Mouse (Mus musculus) thymus, postnatal 4 days (tissue): ENCODE data around the gene Slfn2.
"Not testable (repeated sequence)": the region's sequence is repeated elsewhere in the genome, so short reads cannot be mapped to it uniquely, and the experiment has no call there.

Experiments
- DNase-seq: peaks from one replicate; pipeline ENCODE4 v3.0.0; 2021

Gene Slfn2

DNA sequence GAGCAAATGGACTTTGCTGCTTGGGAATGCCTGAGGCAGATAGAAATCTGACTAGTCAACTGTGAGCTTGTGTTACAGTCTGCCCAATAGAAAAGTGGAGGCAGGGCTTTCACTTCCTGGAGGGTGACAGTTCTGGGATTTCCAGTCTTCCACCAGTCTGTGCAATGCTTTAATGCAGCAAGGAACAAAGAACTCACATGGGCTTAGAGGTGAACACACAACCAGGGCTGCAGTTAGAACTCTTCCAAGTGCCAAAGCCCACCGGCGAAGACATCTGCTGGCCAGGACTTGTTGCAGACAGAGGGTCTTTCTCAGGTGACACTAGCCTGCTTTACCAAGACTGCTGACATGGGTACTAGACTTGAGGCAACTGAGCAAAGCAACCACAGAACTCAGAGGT is at the start of gene Slfn2:
TSS of gene Slfn2 (plus strand) at position 167 of the 400 bp plus-strand sequence.
- peak; percentile 59 for DNase-seq

DNA sequence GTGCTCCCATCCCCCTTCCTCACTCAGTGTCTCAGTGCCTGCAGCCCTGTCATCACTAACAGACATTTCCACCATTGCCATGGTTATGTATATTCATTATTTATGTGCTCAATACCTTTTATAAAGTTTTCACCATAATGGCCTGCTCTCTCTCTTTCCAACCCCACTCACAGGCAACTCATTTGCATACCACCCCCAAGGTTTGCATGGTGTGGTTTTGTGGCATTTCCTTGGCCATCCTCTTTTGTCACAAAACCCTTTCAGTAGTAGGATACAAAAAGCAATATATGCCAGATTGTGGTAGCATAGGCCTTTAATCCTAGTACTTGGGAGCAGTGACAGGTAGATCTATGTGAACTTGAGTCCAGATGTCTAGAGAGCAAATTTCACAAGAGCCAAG is 48.8 kb upstream of the Slfn2 start:
- no peak for DNase-seq

DNA sequence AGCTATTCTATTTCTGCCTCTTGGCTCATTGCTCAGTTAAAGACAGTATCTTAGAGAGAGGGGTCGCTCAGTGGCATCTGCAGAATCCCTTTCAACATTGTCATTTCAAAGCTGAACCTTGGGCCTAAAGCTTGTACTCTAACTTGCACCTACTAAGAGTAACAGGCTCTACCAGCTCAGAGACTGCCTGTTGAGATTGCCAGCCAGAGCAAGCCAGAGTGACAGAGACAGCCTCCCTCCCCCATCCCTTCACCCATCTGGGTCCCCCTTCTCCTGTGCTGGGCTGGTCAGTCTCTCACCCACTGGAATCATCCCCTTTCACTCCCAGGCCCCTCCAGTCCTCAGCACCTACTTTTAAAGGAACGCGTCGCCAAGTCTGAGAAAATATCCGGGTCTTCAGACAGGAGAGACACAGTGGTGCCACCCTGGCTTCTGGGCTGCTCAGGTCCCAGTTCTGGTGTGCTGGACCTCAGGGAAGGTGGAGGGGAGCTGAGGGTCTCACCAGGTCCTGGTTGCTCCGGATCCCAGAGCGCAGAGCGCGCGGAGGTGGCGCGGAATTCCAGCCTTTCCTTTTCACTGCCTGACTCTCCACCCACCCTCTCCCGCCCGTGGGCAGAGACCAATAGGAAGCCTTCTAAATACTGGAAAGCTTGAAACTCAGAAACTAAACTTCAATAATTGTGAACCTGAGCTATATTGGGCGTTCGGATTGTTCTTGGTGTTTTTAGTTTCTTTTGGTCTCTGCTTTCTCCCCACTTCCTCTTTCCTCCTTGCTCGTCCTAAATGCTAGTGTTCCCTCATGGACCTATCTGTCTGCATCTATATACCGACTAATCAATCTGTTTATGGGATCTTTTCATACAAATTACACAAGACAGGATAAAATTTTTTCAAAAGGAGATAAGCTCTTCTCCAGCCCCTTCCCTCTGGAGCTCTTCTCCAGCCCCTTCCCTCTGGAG is 45.1 kb upstream of the Slfn2 start:
- peak; percentile 30 for DNase-seq

DNA sequence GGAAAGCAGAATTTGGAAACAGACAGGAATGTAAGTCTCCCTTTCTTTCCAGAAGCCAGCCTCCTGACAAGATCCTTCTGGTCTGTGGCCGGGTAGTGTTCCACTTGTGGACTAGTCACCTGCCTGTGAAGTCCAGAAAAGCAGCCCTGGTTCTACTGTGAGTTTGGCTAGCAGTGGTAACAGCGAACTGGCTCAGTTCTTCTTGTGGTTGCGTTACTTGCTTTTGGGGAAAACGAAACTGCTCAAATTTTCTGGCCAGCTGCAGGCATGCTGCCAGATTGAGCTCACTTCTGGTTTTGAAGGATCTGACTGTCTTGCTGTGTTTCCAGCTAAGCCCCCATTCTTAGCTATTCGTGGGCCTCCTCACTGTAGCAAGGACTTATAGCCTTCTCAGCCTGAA is 44.3 kb upstream of the Slfn2 start, which contains the start of gene Slfn8:
TSS of gene Slfn8 (minus strand) at position 190 of the 400 bp plus-strand sequence.
- peak; percentile 51 for DNase-seq

DNA sequence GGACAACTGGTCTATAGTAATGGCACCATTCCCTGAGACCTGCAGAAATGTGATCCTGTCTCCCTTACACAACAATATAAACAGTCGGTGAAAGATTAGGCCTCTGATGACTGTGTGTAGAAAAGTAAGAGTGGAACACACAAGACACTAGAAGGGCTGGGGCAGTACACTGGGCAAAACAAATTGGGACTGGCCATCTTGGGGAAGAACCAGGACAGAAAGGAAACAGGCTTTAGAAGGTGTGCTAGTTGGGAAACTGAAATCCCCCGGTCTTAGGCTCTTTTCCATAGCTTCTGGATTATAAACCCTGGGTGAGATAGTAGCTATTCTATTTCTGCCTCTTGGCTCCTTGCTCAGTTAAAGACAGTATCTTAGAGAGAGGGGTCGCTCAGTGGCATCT is 26.2 kb upstream of the Slfn2 start:
- DNase-seq, result not testable (repeated sequence)

DNA sequence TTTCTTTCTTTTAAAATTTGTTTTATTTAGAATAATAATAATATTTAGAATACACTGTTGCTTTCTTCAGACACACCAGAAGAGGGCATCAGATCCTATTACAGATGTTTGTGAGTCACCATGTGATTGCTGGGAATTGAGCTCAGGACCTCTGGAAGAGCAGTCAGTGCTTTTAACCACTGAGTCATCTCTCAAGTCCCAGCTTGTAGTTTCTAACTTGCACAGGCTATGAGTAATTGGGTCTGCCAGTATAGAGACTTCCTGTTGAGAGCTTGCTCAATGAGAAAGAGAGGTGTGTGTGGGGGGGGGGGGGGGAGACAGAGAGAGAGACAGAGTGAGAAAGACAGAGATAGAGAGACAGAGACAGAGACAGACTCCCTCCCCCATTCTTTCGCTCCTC is 25.8 kb upstream of the Slfn2 start:
- no peak for DNase-seq

DNA sequence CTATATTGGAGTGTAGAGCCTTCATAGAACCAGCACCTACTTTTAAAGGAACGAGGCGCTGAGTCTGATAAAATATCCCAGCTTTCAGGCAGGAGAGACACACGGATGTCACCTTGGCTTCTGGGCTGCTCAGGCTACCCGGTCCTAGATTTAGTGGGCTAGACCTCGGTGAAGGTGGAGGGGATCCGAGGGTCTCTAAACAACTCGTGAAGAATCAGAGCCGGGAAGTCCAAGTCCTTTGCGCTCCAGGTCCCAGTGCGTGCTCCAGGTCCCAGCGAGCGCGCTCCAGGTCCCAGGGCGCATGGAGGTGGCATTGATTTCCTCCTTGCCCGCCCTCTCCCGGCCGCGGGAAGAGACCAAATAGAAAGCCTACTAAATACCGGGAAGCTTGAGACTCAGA is 25.1 kb upstream of the Slfn2 start:
- DNase-seq, result peak; percentile 46

DNA sequence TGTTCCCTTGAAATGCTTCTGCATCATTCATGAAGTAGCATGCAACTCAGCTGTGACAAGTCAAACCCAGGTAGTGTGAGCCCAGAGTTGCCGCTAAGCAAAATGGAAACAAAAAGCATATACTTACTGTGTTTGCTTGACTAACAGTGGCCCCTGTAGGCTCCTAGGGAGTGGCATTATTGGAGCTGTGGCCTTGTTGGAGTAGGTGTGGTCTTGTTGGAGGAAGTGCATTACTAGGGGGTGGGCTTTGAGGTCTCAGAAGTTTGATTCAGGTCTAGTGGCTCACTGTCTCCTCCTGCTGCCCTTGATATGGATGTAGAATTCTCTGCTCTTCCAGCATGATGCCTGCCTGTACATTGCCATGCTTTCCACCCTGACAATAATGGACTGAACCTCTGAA is 24.6 kb upstream of the Slfn2 start:
- peak; percentile 57 for DNase-seq

DNA sequence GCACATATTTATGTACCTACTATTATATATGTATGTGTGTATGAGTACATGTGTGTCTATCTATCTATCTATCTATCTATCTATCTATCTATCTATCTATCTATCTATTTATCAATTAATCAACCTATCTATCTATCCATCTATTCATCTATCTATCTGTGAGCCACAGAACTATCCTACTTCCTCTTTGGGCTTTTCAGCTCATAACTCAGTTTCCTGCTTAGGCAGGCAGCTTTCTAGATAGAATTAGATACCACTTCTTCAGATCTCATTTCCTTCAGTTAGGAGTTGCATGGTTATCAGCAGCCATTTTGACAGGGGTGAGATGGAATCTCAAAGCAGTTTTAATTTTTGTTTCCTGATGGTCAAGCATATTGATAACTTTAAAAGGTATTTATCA is 23.9 kb upstream of the Slfn2 start:
- DNase-seq, result no peak

DNA sequence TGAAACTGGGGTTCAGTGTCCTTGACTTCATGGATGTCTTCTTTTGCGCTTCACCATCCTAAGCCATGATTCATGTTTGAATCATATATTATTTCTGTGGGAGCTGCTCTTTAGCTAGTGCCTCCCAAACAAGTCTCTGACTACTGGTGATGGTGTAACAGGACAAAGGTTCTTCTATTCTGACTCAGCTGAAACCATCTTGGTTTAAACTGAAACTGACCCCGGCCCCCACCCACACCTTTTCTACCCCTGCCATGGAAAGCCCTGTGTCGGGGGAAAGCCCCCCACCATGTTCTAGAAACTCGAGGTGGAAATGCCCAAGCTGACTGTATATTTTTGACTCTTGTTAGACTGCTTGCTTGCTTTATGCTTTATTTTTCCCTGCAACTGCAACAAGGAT is 21.0 kb upstream of the Slfn2 start:
- DNase-seq, result no peak

DNA sequence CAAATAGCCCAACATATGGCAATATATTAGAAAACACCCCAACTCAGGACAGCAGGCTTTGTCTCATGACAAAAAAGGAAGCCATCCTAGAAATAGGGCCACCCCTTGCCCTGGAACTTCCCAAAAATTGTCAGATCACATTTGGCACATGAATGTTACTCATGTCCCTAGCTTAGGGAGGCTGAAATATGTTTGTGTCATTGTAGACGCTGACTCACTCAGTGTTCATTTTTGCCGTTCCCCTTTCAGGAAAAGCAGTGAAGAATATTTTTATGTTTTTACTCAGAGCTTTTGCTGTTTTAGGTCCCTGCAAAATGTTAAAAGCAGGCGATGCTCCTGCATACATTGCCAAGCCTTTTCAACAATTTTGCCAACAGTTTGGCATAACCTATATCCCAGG is 19.3 kb upstream of the Slfn2 start:
- DNase-seq, result no peak

DNA sequence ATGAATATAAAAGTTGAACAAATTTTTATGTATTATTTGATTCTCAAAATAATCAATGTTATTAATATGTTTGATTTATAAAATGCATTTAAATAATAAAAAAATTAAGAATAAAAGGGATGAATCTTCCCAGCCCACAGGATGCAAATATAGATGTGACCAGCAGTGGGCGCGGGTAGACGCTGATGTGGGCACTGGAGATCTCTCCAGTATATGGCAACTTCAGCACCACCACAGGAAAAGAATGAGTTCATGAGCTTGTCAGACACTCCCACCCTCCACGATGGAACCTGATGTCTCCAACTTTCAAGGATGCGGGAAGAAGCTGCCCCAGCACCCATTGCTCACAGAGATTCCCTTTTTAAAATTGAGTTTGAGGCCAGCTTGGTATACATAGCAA is 7.0 kb upstream of the Slfn2 start:
- peak; percentile 86 for DNase-seq

DNA sequence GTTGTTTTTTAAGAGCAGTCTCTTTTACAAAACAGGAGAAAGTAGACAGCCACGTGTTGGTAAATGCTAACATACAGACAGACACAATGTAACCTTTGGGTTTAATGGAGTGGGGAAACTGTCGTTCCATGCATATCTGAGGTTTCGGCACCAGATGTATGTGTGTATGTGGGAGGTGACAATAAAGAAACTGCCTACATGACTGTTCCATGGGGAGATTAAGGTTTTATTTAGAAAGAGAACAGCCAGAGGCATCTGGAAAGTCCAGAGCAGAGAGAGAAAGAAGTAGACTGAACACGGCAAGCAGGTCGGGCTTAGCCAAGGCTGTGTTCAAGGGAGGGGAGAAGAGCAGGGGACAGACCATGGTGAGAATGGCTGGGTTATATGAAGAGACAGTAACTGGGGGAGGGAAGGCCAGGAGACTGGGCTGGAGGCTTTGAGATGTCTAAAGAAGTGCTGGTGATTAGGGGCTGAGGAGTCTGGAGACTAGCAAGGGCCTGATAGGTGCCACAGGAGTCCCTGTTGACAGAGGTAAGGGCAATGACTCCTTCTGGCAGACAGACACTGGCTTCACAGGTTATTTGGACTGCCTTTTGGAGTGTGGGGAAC is 4.4 kb upstream of the Slfn2 start:
- DNase-seq, result no peak

DNA sequence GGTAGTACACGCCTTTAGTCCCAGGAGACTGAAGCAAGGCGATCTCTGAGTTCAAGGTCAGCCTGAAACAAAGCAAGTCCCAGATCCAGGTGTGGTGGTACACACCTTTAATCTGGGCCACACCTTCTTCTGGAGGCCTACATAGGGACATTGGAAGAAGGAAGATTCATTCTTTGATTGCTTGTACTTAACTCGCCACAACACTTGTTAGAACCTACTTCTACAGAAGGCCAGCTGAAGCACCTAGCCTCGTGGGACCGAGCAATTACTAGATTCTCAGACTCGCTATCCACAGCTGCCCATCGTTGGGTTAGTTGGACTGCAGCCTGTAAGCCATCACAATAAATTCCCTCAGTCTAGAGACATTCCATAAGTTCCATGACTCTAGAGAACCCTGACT is 3.1 kb upstream of the Slfn2 start:
- DNase-seq, result no peak

DNA sequence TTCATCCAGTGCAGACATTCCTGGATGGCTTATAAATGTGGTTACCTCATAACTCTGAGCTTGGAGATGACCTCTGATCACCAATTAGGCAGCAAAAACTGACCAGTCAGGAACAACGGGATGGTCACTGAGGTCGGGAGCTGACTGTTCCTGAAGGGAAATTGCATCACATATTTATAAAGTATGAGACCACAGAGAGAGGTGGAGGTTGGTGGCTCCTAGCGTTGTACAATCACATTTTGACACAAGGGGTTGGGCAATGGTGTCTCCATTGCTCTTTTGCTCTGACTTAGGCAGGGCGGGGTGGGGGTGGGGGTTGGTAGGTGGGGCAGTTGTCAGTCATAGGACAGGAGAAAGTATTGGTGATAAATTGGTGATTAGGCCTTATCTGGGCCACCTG is 1.8 kb upstream of the Slfn2 start:
- no peak for DNase-seq

DNA sequence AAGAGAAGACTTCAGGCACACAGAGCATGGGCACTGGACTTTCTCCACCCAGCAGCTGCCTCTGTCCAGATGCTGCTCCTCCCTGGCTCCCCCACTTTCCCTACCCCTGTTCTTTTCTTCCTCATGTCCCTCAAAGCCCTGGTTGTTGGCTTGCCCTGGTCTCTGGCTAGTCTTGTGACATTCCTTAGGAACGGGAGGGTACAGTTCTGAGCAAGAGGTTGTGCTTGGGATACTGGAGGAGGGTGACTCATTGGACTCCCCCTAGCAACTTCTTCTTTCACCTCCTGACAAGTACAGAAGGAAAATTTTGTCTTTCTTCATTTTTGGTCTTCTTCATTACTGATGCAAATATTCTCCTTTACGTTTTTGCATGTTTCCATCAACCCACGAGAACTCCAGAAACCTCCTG is 967 bp upstream of the Slfn2 start:
- DNase-seq, result peak; percentile 17

DNA sequence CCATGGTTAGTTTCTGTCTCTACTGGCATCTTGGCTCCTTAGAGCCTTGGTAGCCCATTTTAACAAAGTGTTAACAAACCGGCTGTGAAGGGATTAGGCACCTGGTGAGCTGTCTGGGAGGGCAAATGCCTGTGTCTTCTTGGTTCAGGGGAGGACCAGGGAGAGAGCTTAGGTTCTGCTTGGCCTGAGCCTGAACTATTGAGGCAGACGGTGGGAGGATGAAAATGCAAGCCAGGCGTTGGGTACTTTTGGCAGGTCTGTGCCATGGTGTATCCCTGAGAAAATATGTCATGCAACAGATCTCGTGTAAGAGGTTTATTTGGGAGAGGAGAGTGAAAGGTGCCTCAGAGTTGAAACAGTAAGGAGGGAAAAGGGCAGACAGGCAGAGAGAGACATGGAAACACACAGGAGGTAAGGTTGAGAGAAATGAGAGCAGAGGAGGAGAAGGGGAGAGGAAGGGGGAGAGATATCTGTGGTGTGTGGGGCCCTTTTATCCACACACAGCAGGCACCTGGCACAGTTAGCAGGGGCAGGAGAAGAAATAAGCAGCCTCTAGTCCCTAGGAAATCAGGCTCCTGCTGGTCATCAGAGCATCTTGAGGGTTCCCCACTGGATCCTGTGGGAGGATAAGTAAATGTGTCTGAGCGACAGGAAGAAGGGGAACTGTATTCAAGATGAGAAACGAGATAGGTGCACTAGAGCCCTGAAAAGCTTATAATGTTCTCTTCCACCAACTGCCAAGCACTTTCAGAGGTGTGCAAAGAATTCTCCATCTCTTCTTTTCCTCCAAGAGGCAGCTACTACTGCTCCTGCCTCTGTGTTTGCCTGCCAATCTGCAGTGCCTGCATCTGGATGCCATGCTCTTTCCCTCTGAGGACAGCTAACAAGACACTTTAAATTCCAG is 781 bp downstream of the Slfn2 start:
- DNase-seq, result peak; percentile 60

DNA sequence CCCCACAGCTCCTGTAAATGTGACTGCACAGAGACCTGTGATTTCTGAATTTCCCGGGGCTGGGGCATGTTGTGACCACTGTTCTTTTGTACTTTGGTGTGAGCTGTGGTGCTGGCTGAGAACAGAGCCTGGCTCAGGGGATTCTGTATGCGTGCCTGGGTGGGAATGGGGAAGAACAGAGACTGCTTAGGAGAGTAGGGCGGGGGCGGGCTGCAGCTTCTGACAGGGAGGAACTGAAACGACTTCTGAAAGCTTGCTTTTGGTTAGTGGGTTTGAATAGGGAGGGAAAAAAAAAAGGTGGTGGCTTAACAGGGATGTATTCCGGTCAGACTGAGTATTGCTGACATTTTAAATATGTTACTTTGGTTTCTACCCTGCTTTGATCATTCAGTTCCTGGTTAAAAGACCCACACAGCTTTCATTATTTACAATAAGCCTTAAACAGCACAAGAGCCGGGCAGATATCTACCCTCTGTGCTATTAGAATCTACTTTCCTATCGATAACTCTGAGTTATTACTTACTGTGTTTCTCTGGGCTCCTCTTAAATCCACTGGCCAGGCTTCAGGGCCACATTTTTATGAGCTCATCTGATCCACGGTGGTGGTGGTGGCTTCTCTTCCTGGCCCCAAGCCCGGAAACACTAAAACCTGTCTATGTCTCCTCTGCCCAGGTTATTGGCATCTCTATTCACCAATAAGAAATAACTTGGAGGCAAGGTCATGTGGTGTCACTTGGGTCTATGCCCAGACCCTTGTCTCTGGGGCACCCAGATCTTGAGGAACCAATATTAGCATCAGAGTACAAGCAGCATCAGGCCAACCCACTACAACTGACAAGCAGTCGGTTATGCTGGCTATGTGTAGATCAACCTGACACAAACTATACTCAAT is 2.0 kb downstream of the Slfn2 start:
- peak; percentile 65 for DNase-seq

DNA sequence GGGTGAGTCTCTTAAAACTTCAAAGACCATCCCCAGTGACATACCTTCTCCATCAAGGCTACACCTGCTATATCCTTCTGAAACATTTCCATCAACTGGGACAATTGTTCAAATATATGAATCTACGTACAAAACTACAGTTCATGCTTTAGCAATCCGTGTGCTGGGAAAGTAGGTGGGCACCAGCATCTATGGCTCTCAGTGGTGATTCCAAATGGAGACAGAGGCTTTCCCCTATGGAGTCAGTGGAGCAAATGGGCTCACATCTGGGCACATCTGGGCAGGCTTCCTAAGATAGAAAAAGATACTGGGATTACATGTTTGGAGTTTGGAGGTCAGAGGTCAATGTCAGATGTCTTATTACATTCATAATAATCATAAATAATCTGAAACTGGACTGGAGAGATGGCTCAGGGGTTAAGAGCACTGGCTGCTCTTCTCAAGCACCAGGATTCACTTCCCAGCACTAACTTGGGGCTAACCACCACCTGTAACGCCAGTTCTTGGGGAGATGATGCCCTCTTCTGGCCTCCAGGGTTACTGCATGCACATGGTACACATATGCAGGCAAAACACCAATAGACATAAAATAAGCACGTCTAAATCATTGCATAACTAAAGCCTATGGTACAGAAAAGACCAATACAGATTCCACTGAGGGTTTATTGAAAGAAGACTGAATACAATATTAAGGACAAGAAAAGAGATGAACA is 3.2 kb downstream of the Slfn2 start:
- peak; percentile 61 for DNase-seq

DNA sequence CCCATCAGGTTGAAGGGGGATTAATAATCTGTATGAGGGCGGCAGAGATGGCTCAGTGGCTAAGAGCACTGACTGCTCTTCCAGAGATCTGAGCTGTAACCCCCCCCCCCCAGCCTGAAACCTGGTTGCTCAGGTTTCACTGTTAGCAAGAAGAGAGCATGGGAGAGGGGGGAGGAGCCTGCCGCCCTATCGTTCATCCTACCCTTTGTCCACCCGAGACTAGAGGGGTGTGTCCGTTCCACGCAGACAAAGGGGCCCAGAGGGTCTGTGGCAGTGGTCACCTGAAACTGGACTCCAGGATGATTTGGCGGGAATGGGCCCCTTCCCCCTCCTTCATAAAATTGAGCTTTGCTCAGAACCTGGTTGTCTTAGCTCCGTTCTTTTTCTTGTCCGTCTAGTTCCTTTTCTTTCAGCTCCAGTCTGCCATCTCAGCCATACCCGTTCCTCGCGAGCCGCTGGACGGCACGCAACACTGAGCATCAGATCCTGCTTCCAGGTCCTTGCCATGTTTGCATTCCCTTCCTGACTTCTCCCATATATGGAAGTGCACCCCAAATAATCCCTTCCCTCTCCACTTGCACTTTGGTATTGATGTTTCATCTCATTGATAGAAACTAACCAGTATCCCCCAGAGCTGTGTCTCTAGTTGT is 5.5 kb downstream of the Slfn2 start:
- peak; percentile 18 for DNase-seq
